Mouse (Mus musculus): ENCODE measurements around the gene Ddx55. TPM values are rescaled to one million over a fixed set of nuclear protein-coding genes. Genes with fewer than 3 reads are reported as not detected.
A peak's percentile ranks its signal among the peaks of the same experiment; 100 is the strongest.
"Not testable (repeated sequence)": the region's sequence is repeated elsewhere in the genome, so short reads cannot be mapped to it uniquely, and the experiment has no call there.

Gene Ddx55
- polyA plus RNA-seq, 1 experiment from 2014 or later, result 14.1 TPM

DNA sequence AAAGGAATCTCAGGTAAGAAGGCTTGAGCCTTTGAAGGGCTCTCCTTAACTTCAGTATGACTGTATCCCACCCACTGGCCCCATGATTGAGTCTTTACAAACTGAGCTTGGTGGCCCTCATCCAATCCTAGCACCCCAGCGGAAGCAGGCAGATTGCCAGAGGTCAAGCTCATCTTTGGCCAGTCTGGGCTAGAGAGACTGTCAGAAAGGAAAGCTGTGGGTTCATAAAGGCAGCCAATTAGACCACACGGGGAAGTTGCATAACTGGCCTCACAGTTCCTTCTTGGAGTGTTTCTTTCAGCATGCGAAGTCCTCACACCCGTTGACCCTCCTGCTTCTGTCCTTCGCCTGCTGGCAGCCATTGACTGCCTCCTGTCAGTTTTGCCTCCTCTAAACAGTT lies 29.9 kb downstream of the Ddx55 start:
- no peak overlapping the region for H3K27ac ChIP-seq
- WGBS, result 85% methylated on average over 5 of the region's 5 CpGs
- no peak for ATAC-seq (ENCODE audit: insufficient number of reproducible peaks, low FRiP score, low TSS enrichment, low read depth)
- H3K9ac ChIP-seq, result no peak overlapping the region
- peaks cover 25% of the 10 kb centered on the region for H3K4me1 ChIP-seq
- no peaks in the 10 kb centered on the region for H3K27me3 ChIP-seq
- no peak overlapping the region for H3K4me2 ChIP-seq
- no peaks in the 10 kb centered on the region for H3K9me3 ChIP-seq
- no peak overlapping the region for H3K4me3 ChIP-seq
- H3K36me3 ChIP-seq, result peaks cover 46% of the 10 kb centered on the region

DNA sequence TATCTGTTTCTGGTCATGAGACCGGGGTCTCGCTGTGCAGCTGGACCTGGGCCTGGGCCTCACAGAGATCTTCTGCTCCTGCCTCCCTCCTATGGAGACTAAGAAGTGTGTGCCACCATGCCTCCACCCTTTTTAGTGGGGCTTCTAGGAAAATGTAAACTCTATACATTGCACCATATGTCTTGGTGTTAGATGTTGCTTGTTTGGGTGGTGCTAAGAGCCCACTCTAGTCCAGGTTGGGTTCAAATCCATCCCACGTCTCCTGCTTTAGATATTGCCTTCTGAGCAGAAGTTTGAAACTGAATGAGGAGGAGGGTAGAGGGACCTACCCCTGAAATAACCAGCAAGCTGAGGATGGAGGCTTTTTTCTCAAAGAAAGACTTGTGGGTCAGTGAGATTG lies 40.1 kb downstream of the Ddx55 start:
- no peak overlapping the region for H3K27ac ChIP-seq
- no peak overlapping the region for H3K4me3 ChIP-seq
- no peak overlapping the region for H3K4me2 ChIP-seq
- 91% methylated on average over 3 of the region's 3 CpGs for WGBS
- H3K9me3 ChIP-seq, result no peaks in the 10 kb centered on the region
- no peak overlapping the region for H3K9ac ChIP-seq
- peaks cover 82% of the 10 kb centered on the region for H3K36me3 ChIP-seq
- H3K4me1 ChIP-seq, result no peaks in the 10 kb centered on the region
- ATAC-seq (ENCODE audit: insufficient number of reproducible peaks, low FRiP score, low TSS enrichment, low read depth), result no peak
- H3K27me3 ChIP-seq, result no peaks in the 10 kb centered on the region

- H3K27ac ChIP-seq, result 0 out of 2 replicates have a peak overlapping the region, but pooled peaks have one; percentile 4
- H3K4me3 ChIP-seq, result peak overlapping the region; percentile 83
- WGBS, result 8% methylated on average over 30 of the region's 30 CpGs
- peaks cover 14% of the 10 kb centered on the region for H3K4me1 ChIP-seq
- peaks cover 35% of the 10 kb centered on the region for H3K36me3 ChIP-seq
- peak overlapping the region; percentile 72 for H3K9ac ChIP-seq
- H3K27me3 ChIP-seq, result no peaks in the 10 kb centered on the region
- H3K4me2 ChIP-seq, result peak overlapping the region; percentile 93
- no peaks in the 10 kb centered on the region for H3K9me3 ChIP-seq
- peak; percentile 96 for ATAC-seq (ENCODE audit: insufficient number of reproducible peaks, low FRiP score, low TSS enrichment, low read depth)
Measured at GRCm38 (mm10) chr5:124598224-124599174, 45.8 kb downstream of the Ddx55 start.

GRCm38 (mm10) chr5:124599726-124600125 lies 47.1 kb downstream of the Ddx55 start:
- H3K9me3 ChIP-seq; H3K4me2 ChIP-seq; H3K27ac ChIP-seq; H3K27me3 ChIP-seq; H3K9ac ChIP-seq; ATAC-seq (ENCODE audit: insufficient number of reproducible peaks, low FRiP score, low TSS enrichment, low read depth): not testable (repeated sequence)
- Histone ChIP-seq H3K4me3 (0 out of 2 replicates have a peak overlapping the region, but pooled peaks have one; percentile 83), H3K4me1 (peaks cover 14% of the 10 kb centered on the region), H3K36me3 (peaks cover 23% of the 10 kb centered on the region)
- WGBS, result 51% methylated on average over 8 of the region's 8 CpGs

- no peaks in the 10 kb centered on the region for H3K27me3 ChIP-seq
- H3K9me3 ChIP-seq, result no peaks in the 10 kb centered on the region
- 61% methylated on average over 5 of the region's 5 CpGs for WGBS
- H3K36me3 ChIP-seq, result no peaks in the 10 kb centered on the region
- H3K4me1 ChIP-seq, result peaks cover 14% of the 10 kb centered on the region
- H3K27ac ChIP-seq, result no peak overlapping the region
- H3K4me3 ChIP-seq, result no peak overlapping the region
- H3K9ac ChIP-seq, result no peak overlapping the region
- no peak overlapping the region for H3K4me2 ChIP-seq
- no peak for ATAC-seq (ENCODE audit: insufficient number of reproducible peaks, low FRiP score, low TSS enrichment, low read depth)
Measured at GRCm38 (mm10) chr5:124602349-124602748, 49.7 kb downstream of the Ddx55 start.

DNA sequence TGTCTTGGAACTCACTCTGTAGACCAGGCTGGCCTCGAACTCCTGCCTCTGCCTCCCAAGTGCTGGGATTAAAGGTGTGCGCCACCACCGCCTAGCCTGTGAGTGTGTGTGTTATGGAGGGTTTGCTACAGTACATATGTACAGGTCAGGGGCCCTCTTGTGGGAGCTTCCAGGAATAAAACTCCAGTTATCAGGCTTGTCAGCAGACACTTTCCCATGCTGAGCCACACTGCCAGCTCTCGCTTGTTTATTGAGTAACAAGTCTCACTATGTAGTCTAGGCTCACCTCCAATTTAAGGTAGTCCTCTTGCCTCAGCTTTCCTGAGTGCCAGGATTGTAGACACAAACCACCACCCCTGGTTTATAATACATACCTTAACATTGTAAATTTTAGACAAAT lies 51.6 kb downstream of the Ddx55 start:
- H3K9ac ChIP-seq, result no peak overlapping the region
- no peak overlapping the region for H3K27ac ChIP-seq
- peaks cover 3% of the 10 kb centered on the region for H3K4me1 ChIP-seq
- H3K36me3 ChIP-seq, result no peaks in the 10 kb centered on the region
- H3K4me2 ChIP-seq, result no peak overlapping the region
- 85% methylated on average over 4 of the region's 4 CpGs for WGBS
- H3K9me3 ChIP-seq, result no peaks in the 10 kb centered on the region
- no peak for ATAC-seq (ENCODE audit: insufficient number of reproducible peaks, low FRiP score, low TSS enrichment, low read depth)
- H3K27me3 ChIP-seq, result no peaks in the 10 kb centered on the region
- H3K4me3 ChIP-seq, result no peak overlapping the region

DNA sequence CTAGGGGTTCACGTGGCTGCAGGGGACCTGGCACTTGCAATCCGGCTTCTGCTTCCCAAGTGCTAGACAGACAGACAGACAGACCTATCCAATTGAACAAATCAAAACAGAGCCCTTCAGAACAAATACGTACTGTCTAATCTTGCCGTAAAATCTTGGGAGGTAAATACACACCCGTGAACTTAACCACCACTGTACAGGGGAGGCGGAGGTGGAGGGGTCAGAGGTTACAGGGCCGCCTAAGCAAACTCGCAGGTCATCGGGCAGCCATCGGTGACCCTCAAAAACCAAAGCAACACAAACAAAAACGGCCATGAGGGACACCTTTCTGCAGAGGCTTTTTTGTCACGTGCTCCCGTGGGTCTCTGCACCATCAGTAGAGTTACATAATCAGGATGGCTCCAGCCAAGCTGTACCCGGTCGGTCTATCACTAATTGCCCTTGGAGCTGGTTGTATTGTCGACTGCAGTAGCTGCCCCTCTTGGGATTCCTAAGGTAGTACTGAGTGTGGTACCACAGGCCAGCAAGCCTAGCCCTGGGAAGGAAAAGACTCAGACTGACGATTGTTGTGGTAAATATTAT lies 52.5 kb downstream of the Ddx55 start:
- Histone ChIP-seq H3K4me2 (no peak overlapping the region), H3K4me3 (no peak overlapping the region), H3K27ac (no peak overlapping the region), H3K9ac (no peak overlapping the region), H3K9me3 (no peaks in the 10 kb centered on the region), H3K36me3 (0 out of 2 replicates have a peak, but pooled peaks cover 3% of the 10 kb centered on the region), H3K4me1 (no peaks in the 10 kb centered on the region), H3K27me3 (no peaks in the 10 kb centered on the region)
- WGBS, result 85% methylated on average over 17 of the region's 17 CpGs
- no peak for ATAC-seq (ENCODE audit: insufficient number of reproducible peaks, low FRiP score, low TSS enrichment, low read depth)

DNA sequence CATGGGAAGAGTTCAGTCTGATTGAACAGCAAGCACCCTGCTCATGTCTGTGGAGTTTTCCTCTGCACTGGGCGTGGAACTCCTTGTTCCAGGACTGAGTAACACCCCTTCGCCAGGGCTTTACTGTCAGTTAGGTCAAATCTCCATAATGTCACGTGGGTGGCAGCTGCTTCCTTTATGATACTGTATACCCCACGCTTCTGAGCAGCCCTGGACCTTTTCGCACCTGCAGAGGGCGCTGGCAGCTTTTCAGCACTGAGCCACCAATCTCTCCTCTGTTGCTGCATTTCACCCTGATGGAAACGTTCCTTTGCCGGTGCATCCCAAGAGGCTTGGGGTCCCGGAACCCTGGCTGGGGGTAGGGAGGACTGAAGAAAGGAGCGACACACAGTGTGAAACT lies 58.3 kb downstream of the Ddx55 start:
- WGBS, result 73% methylated on average over 10 of the region's 10 CpGs
- ATAC-seq (ENCODE audit: insufficient number of reproducible peaks, low FRiP score, low TSS enrichment, low read depth), result no peak
- H3K27me3 ChIP-seq, result no peaks in the 10 kb centered on the region
- H3K9ac ChIP-seq, result no peak overlapping the region
- no peak overlapping the region for H3K4me3 ChIP-seq
- H3K4me2 ChIP-seq, result no peak overlapping the region
- peaks cover 16% of the 10 kb centered on the region; the same call in 1 of the 2 replicates for H3K36me3 ChIP-seq
- H3K9me3 ChIP-seq, result no peaks in the 10 kb centered on the region
- H3K4me1 ChIP-seq, result no peaks in the 10 kb centered on the region
- no peak overlapping the region for H3K27ac ChIP-seq

DNA sequence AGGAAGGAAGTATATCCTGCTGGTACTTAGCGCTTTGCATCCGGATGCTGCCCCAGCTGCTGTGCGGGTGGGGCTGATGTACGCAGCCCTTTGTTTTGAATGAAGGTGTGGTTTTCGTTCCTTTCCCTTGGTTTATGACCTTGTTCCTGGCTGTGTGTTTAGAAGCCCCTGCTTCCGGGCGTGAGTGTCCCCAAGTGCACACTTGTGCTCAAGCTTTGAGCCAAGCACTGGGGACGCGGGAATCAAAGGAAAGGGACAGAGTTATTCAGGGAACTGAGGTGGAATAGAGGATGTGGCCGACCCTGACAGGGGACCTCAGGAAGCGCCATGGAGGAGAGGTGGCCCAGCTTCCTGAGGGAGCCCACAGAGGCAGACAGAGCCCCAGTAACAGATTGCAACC lies 62.0 kb downstream of the Ddx55 start:
- H3K4me3 ChIP-seq, result no peak overlapping the region
- 82% methylated on average over 11 of the region's 11 CpGs for WGBS
- no peaks in the 10 kb centered on the region for H3K4me1 ChIP-seq
- H3K4me2 ChIP-seq, result no peak overlapping the region
- H3K9me3 ChIP-seq, result no peaks in the 10 kb centered on the region
- H3K27ac ChIP-seq, result no peak overlapping the region
- H3K27me3 ChIP-seq, result no peaks in the 10 kb centered on the region
- peaks cover 20% of the 10 kb centered on the region; the same call in 1 of the 2 replicates for H3K36me3 ChIP-seq
- peak; percentile 52; the same call in 1 of the 2 replicates for ATAC-seq (ENCODE audit: insufficient number of reproducible peaks, low FRiP score, low TSS enrichment, low read depth)
- no peak overlapping the region for H3K9ac ChIP-seq

DNA sequence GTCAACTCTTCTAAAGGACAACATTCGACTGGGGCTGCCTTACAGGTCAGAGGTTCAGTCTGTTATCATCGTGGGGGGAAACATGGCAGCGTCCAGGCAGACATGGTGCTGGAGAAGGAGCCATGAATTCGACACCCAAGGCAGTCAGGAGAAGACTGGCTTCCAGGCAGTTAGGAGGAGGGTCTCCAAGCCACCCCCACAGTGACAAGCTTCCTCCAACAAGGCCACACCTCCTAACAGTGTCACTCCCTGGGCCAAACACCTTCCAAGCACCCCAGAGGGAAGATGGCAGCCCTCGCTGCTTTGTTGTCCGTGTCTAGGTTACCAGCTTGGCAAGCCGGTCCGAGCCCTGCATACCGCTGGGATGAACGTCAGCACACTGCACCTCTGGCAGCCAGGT lies 66.0 kb downstream of the Ddx55 start:
- H3K4me3 ChIP-seq, result no peak overlapping the region
- 79% methylated on average over 10 of the region's 10 CpGs for WGBS
- no peak overlapping the region for H3K9ac ChIP-seq
- no peak for ATAC-seq (ENCODE audit: insufficient number of reproducible peaks, low FRiP score, low TSS enrichment, low read depth)
- H3K4me2 ChIP-seq, result no peak overlapping the region
- H3K27me3 ChIP-seq, result no peaks in the 10 kb centered on the region
- H3K27ac ChIP-seq, result no peak overlapping the region
- no peaks in the 10 kb centered on the region for H3K9me3 ChIP-seq
- no peaks in the 10 kb centered on the region for H3K4me1 ChIP-seq
- H3K36me3 ChIP-seq, result 0 out of 2 replicates have a peak, but pooled peaks cover 5% of the 10 kb centered on the region
